In genomic region chr11:96463986-96464715, GRCm38 (mm10) we compare ENCODE assay signal across 9 mouse cellular contexts. TPM values are rescaled to one million over a fixed set of nuclear protein-coding genes. Genes with fewer than 3 reads are reported as not detected.
DNase-seq lines count a peak whose midpoint lies in the region; ATAC-seq and TF ChIP-seq lines count a peak whose summit lies in the region.
"Had no signal": no experiment of that assay in that cellular context is flagged by ENCODE, and none has a peak within 500 bp of the region (broad histone marks: within the 10 kb centered on the region; RNA-seq: fewer than 3 reads in every experiment).

Gene Skap1 (plus strand): TSS chr11:96464593.

- DNase-seq in kidney, postnatal 25 days, result no peak
- DNase-seq in brain, adult 2 months (ENCODE audit: low read depth, low spot score), result peak; percentile 16
- no peak for DNase-seq in intestine, embryonic 14.5 days (ENCODE audit: low spot score)
- no peak for DNase-seq in midbrain, postnatal 0 days (ENCODE audit: low spot score)
- no peak for DNase-seq in layer of hippocampus, adult 9-11 months
- DNase-seq in gastrocnemius, postnatal 4 days (ENCODE audit: low spot score in 2 of 2), result no peak
- no peak for DNase-seq in retina, embryonic 14.5 days (ENCODE audit: low spot score)

- TF ChIP-seq CTCF in midbrain, postnatal 0 days (IDR thresholded peaks at IDR 0.05), result no peak

- no peaks in the 10 kb centered on the region for H3K36me3 ChIP-seq in kidney, embryonic 15.5 days
- H3K36me3 ChIP-seq in intestine, embryonic 14.5 days (ENCODE audit: control insufficient read depth, insufficient read depth, low read length), result no peaks in the 10 kb centered on the region
- H3K36me3 ChIP-seq in midbrain, postnatal 0 days (ENCODE audit: insufficient read depth, low read length), result no peaks in the 10 kb centered on the region

- peak within 1 kb of the TSS; percentile 80 for H3K4me2 ChIP-seq in kidney, embryonic 15.5 days
- H3K4me2 ChIP-seq in intestine, embryonic 14.5 days (ENCODE audit: low read length), result peak within 1 kb of the TSS; percentile 59
- H3K4me2 ChIP-seq in midbrain, postnatal 0 days (ENCODE audit: low read depth, low read length, poor library complexity, severe bottlenecking), result peak within 1 kb of the TSS; percentile 63

- 0 out of 2 replicates have a peak within 1 kb of the TSS, but pooled peaks have one; percentile 13 for H3K27ac ChIP-seq in kidney, embryonic 15.5 days
- no peak within 1 kb of the TSS for H3K27ac ChIP-seq in intestine, embryonic 14.5 days (ENCODE audit: low read depth)
- H3K27ac ChIP-seq in midbrain, postnatal 0 days (ENCODE audit: low read depth, low read length), result no peak within 1 kb of the TSS

- peak; percentile 19; the same call in 1 of the 2 replicates for ATAC-seq in kidney, embryonic 15.5 days (replicated peaks; ENCODE audit: low FRiP score)
- ATAC-seq in intestine, embryonic 14.5 days (replicated peaks; ENCODE audit: low FRiP score, low TSS enrichment, low read depth), result no peak
- ATAC-seq in midbrain, postnatal 0 days (ENCODE audit: low FRiP score), result no peak

- 6% methylated on average over 29 of the region's 42 CpGs for WGBS in kidney, embryonic 15.5 days
- WGBS in intestine, embryonic 14.5 days, result 9% methylated on average over 38 of the region's 42 CpGs
- 7% methylated on average over 36 of the region's 42 CpGs for WGBS in midbrain, postnatal 0 days

- peak within 1 kb of the TSS; percentile 21; the same call in 1 of the 2 replicates for H3K9ac ChIP-seq in kidney, embryonic 15.5 days
- H3K9ac ChIP-seq in intestine, embryonic 14.5 days (ENCODE audit: low read length), result no peak within 1 kb of the TSS; the same call in 1 of the 2 replicates
- 0 out of 2 replicates have a peak within 1 kb of the TSS, but pooled peaks have one; percentile 36 for H3K9ac ChIP-seq in midbrain, postnatal 0 days (replicated peaks; ENCODE audit: low read length, poor library complexity, severe bottlenecking)

- H3K4me1 ChIP-seq in kidney, embryonic 15.5 days, result peaks cover 42% of the 10 kb centered on the region
- H3K4me1 ChIP-seq in intestine, embryonic 14.5 days (replicated peaks; ENCODE audit: control insufficient read depth, insufficient read depth, low read length), result peaks cover 13% of the 10 kb centered on the region; the same call in 1 of the 2 replicates
- peaks cover 13% of the 10 kb centered on the region; the same call in 1 of the 2 replicates for H3K4me1 ChIP-seq in midbrain, postnatal 0 days (ENCODE audit: insufficient read depth, low read length)
- H3K4me1 ChIP-seq: megakaryocyte, embryonic 14.5 days had no signal

- peak within 1 kb of the TSS; percentile 46 for H3K4me3 ChIP-seq in kidney, embryonic 15.5 days (replicated peaks)
- peak within 1 kb of the TSS; percentile 37 for H3K4me3 ChIP-seq in intestine, embryonic 14.5 days (ENCODE audit: low read depth, low read length)
- H3K4me3 ChIP-seq in midbrain, postnatal 0 days (ENCODE audit: low read depth, low read length), result peak within 1 kb of the TSS; percentile 35
- H3K4me3 ChIP-seq: megakaryocyte, embryonic 14.5 days had no signal

- H3K9me3 ChIP-seq in kidney, embryonic 15.5 days (replicated peaks), result no peaks in the 10 kb centered on the region
- no peaks in the 10 kb centered on the region for H3K9me3 ChIP-seq in intestine, embryonic 14.5 days (ENCODE audit: control insufficient read depth, low read length)
- no peaks in the 10 kb centered on the region for H3K9me3 ChIP-seq in midbrain, postnatal 0 days (ENCODE audit: low read length)
- H3K9me3 ChIP-seq: megakaryocyte, embryonic 14.5 days had no signal

- peaks cover 38% of the 10 kb centered on the region for H3K27me3 ChIP-seq in kidney, embryonic 15.5 days
- peaks cover 34% of the 10 kb centered on the region for H3K27me3 ChIP-seq in intestine, embryonic 14.5 days (replicated peaks; ENCODE audit: control insufficient read depth, insufficient read depth, low read length)
- 0 out of 2 replicates have a peak, but pooled peaks cover 3% of the 10 kb centered on the region for H3K27me3 ChIP-seq in midbrain, postnatal 0 days (ENCODE audit: insufficient read depth, low read length)

RNA-seq across cellular contexts. Expression of gene Skap1, which starts in this region (rescaled TPM):
- polyA plus RNA-seq in kidney, embryonic 15.5 days (2015; fragmentation: Nextera tagmentation; extraction: Ambion mirVana), result 10.4 and 10.6 TPM in 2 replicates
- polyA plus RNA-seq in intestine, embryonic 14.5 days (2014; fragmentation: Nextera tagmentation; extraction: Ambion mirVana), result 0.87 and 1.7 TPM in 2 replicates
- 1.0 and 2.8 TPM in 2 replicates for total RNA-seq in midbrain, postnatal 0 days (2014; rRNA removed)
- polyA plus RNA-seq in midbrain, postnatal 0 days (2015; fragmentation: Nextera tagmentation; extraction: Ambion mirVana), result 2.0 and 3.2 TPM in 2 replicates
- under 1 TPM in 1 of 2 experiments, not detected in 1; 0.39 TPM for total RNA-seq in gastrocnemius, postnatal 4 days (2021)
